Mouse (Mus musculus) intestine, embryonic 16.5 days (tissue): ENCODE measurements around the gene Afap1. TPM values are rescaled to one million over a fixed set of nuclear protein-coding genes. Genes with fewer than 3 reads are reported as not detected.

Source experiments
- ATAC-seq: fragments of 200-750 bp; cut with Nextera tagmentation; 2 replicates; pipeline ENCODE4 v1.8.0; 2017; ENCODE audit warnings: moderate TSS enrichment, moderate library complexity
- H3K27ac ChIP-seq: fragments of 300-500 bp; sonication (generic); 2 replicates; pipeline ENCODE4 v1.5.1; 2014; ENCODE audit warnings: mild to moderate bottlenecking, low read length
- H3K27me3 ChIP-seq: fragments of 300-500 bp; sonication (generic); replicated peaks from 2 replicates; pipeline ENCODE4 v1.6.1; 2014; ENCODE audit warnings: low read length, control low read depth, mixed read lengths; ENCODE audit not compliant: control insufficient read depth, insufficient read depth
- H3K36me3 ChIP-seq: fragments of 300-500 bp; sonication (generic); 2 replicates; pipeline ENCODE4 v1.6.1; 2014; ENCODE audit warnings: low read length, control low read depth; ENCODE audit not compliant: control insufficient read depth, insufficient read depth
- H3K4me1 ChIP-seq: fragments of 300-500 bp; sonication (generic); 2 replicates; pipeline ENCODE4 v1.6.1; 2014; ENCODE audit warnings: low read length, control low read depth, mixed read lengths; ENCODE audit not compliant: control insufficient read depth, insufficient read depth
- H3K4me2 ChIP-seq: fragments of 300-500 bp; sonication (generic); 2 replicates; pipeline ENCODE4 v1.6.1; 2014; ENCODE audit warnings: low read depth, low read length, control low read depth
- H3K4me3 ChIP-seq: fragments of 300-500 bp; sonication (generic); 2 replicates; pipeline ENCODE4 v1.5.1; 2014; ENCODE audit warnings: mild to moderate bottlenecking, low read length
- H3K9ac ChIP-seq: fragments of 300-500 bp; sonication (generic); 2 replicates; pipeline ENCODE4 v1.6.1; 2014; ENCODE audit warnings: low read depth, low read length
- H3K9me3 ChIP-seq: fragments of 300-500 bp; sonication (generic); 2 replicates; pipeline ENCODE4 v1.6.1; 2016; ENCODE audit warnings: low read length, control low read depth; ENCODE audit not compliant: control insufficient read depth
- WGBS: fragments of 180-500 bp; shearing (Covaris S2); extraction: QIAGEN DNeasy Blood & Tissue Kit; methylation state at CpG from one replicate; pipeline ENCODE4 v1.1.7; 2014; 5-methylcytosine and 5-hydroxymethylcytosine counted together
- polyA plus RNA-seq: library from polyadenylated mRNA; unstranded; fragments of >200 nt; fragmentation: Nextera tagmentation; extraction: Ambion mirVana; gene quantifications from 2 replicates; pipeline ENCODE4 v1.2.1, GENCODE M21; 2015

The Afap1 gene
- polyA plus RNA-seq, 1 experiment from 2014 or later: 12.6 TPM

DNA sequence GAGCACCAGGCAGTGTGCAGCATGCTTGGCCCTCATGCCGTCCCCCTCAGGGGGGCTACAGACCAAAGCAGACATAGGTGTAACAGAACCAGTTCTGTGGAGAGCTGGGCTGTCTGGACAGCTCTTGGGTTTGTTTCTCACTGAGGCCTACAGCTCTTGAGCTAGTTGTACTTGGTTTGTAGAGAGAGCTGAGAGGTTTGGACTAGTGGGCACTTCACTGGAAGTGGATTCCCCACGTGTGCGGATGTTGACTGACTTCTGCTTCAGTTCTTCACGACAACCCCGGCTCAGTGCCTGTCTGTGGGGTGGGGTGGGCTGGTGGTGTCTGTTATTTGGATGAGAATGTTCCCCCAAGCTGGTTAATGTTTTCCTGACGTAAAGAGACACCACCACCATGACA is 46.8 kb downstream of the Afap1 start:
- Histone ChIP-seq H3K27me3 (no peaks in the 10 kb centered on the region), H3K9me3 (no peaks in the 10 kb centered on the region), H3K4me2 (no peak overlapping the region), H3K9ac (no peak overlapping the region), H3K4me1 (peaks cover 23% of the 10 kb centered on the region), H3K27ac (no peak overlapping the region), H3K4me3 (no peak overlapping the region), H3K36me3 (no peaks in the 10 kb centered on the region)
- no peak for ATAC-seq
- 78% methylated on average over 6 of the region's 6 CpGs for WGBS

DNA sequence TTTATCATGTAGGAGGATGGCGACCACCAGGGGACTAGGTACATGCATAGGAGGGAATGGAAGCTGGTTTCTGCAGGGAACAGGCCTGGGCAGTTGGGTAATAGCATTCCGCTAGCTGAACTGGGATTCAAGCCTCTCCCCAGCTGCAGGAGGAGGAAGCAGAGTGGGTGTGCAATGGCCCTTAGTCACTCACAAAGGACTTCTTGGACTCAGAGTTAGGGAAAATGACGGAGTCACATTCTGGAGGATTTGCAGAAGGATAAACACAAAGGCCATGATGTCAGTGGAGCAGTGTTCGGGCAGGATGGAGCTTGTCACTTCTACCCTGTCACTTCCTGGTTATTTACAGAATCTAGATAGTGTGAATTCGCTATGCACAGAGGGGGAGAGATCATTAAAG is 50.4 kb downstream of the Afap1 start:
- no peak overlapping the region for H3K4me3 ChIP-seq
- peaks cover 11% of the 10 kb centered on the region for H3K4me1 ChIP-seq
- no peak overlapping the region for H3K4me2 ChIP-seq
- no peaks in the 10 kb centered on the region for H3K27me3 ChIP-seq
- peak; percentile 44; the same call in 1 of the 2 replicates for ATAC-seq
- H3K9me3 ChIP-seq: no peaks in the 10 kb centered on the region
- no peak overlapping the region for H3K9ac ChIP-seq
- peak overlapping the region; percentile 14 for H3K27ac ChIP-seq
- WGBS: 80% methylated on average over 5 of the region's 5 CpGs
- peaks cover 5% of the 10 kb centered on the region; the same call in 1 of the 2 replicates for H3K36me3 ChIP-seq

DNA sequence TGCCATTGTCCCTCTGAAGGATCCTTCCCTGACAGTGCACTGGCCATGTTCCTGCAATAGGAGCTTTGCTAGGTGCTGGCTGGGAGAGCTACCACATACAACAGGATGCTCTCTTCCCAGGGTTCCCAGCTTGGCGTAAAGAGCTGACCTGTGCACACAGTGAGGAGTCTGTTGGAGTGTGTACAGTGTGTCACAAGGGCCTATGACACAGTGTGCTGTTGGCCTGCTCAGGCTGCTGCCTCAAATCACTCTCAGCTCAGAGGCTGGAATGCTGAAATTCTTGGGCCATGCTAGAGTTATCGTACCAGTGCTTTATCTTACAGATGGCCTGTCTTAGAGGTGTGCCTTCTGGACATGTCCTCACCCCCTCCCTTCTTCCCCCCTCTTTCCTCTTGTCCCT is 53.7 kb downstream of the Afap1 start:
- peaks cover 5% of the 10 kb centered on the region; the same call in 1 of the 2 replicates for H3K36me3 ChIP-seq
- WGBS: 83% methylated on average over 2 of the region's 2 CpGs
- no peak for ATAC-seq
- H3K4me3 ChIP-seq: no peak overlapping the region
- H3K27ac ChIP-seq: no peak overlapping the region
- no peaks in the 10 kb centered on the region for H3K27me3 ChIP-seq
- no peak overlapping the region for H3K4me2 ChIP-seq
- H3K9me3 ChIP-seq: no peaks in the 10 kb centered on the region
- H3K4me1 ChIP-seq: 0 out of 2 replicates have a peak, but pooled peaks cover 6% of the 10 kb centered on the region
- no peak overlapping the region for H3K9ac ChIP-seq

DNA sequence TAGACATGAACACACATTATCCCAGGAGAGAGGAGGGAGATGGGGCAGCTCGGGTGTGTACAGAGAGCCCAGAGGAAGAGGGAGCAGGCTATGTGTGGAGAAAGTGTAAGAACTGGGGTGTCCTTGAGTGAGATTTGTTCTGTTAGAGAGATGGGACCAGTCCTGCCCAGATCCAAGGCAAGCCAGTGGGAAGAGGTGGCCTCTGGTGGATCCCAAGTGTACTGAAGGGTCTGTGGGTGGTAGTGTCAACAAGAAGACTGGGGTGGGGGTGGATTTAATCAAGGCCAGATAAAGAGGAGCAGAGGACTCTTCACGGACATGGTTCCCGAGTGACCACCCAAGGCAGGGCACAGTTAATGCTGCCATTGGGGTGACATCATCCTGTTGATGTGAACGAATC is 54.3 kb downstream of the Afap1 start:
- Histone ChIP-seq H3K27ac (no peak overlapping the region), H3K9ac (no peak overlapping the region), H3K4me1 (0 out of 2 replicates have a peak, but pooled peaks cover 6% of the 10 kb centered on the region), H3K27me3 (no peaks in the 10 kb centered on the region), H3K9me3 (no peaks in the 10 kb centered on the region), H3K4me3 (no peak overlapping the region), H3K4me2 (no peak overlapping the region), H3K36me3 (peaks cover 5% of the 10 kb centered on the region; the same call in 1 of the 2 replicates)
- no peak for ATAC-seq
- WGBS: 56% methylated on average over 4 of the region's 4 CpGs

DNA sequence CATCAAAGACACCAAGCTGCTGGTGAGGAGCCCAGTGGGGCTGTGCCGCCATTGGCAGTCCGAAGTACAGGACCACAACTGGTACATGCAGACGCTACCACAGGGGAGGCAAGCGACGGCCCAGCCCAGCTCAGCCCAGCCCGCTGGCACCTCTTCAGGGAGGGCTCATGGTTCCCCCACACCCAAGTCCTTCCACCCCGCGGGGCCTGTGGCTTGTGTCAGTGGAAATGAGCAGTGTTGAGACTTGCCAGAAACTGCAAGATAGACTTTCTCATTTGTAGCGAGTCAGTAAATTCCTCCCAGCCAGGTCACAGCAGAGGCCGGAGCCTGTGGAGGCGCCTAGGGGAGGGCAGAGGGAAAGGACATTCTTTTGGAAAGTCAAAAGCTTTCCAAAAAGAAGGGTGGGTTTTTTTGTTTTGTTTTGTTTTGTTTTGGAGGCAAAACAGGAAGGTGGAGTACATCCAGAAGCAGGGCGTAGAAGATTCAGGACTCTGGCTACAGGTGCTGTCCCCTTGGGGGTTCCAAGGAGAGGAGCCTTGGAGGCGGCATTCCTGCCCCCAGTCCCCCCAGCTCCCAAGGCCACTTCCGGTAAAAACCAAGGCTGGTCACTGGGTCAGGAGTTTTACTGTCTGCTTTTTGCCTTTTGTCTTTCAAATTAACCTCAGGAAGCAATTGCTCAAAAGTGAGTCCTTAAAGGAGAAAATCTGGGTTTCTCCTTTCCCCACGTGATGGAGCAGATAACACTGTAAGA is 55.3 kb downstream of the Afap1 start:
- H3K9me3 ChIP-seq: no peaks in the 10 kb centered on the region
- H3K36me3 ChIP-seq: peaks cover 5% of the 10 kb centered on the region; the same call in 1 of the 2 replicates
- no peak overlapping the region for H3K27ac ChIP-seq
- no peak overlapping the region for H3K4me3 ChIP-seq
- 65% methylated on average over 15 of the region's 15 CpGs for WGBS
- H3K4me1 ChIP-seq: 0 out of 2 replicates have a peak, but pooled peaks cover 3% of the 10 kb centered on the region
- no peaks in the 10 kb centered on the region for H3K27me3 ChIP-seq
- 0 out of 2 replicates have a peak, but pooled peaks have one; percentile 26 for ATAC-seq
- H3K9ac ChIP-seq: no peak overlapping the region
- H3K4me2 ChIP-seq: no peak overlapping the region

DNA sequence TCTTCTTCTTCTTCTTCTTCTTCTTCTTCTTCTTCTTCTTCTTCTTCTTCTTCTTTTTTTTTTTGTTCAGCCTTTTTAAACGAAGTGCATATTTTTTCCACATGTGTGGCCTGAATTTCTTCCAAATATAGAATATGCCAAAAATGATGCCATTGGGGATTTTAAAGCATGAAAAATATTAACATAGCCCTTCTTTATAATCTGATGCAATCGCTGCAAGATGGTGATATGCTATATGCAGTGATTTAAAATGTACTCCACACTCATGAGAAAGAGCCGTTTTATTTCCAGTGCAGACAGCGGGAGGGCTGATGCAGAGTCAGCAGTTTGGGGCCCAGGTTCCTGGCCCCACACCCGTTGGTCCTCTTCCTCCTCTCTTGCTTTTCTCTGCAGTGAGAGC is 55.9 kb downstream of the Afap1 start:
- H3K27ac ChIP-seq: no peak overlapping the region
- 0 out of 2 replicates have a peak, but pooled peaks cover under 1% of the 10 kb centered on the region for H3K4me1 ChIP-seq
- no peaks in the 10 kb centered on the region for H3K9me3 ChIP-seq
- no peaks in the 10 kb centered on the region for H3K27me3 ChIP-seq
- no peak overlapping the region for H3K4me3 ChIP-seq
- H3K9ac ChIP-seq: no peak overlapping the region
- WGBS: 73% methylated on average over 5 of the region's 5 CpGs
- no peak for ATAC-seq
- H3K4me2 ChIP-seq: no peak overlapping the region
- peaks cover 5% of the 10 kb centered on the region; the same call in 1 of the 2 replicates for H3K36me3 ChIP-seq

DNA sequence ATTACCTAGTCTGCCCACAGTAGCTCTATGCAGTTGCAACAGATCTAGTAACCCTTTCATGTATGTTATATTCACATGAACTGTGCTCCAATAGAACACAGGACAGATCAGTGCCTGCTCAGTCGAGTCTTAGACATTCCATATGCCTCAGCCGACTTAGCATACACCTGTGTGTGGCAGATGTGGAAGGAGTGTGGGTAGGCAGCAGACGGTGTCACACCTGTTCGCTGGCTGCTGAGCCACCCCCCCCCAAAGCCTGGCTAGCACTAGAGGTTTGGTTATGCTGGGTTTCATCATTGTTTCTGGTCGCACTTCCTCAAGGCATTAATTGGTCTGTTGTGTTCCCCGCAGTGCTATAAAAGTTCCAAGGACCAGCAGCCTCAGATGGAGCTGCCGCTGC is 57.4 kb downstream of the Afap1 start:
- Histone ChIP-seq H3K9me3 (no peaks in the 10 kb centered on the region), H3K27ac (no peak overlapping the region)
- WGBS: 79% methylated on average over 7 of the region's 7 CpGs

DNA sequence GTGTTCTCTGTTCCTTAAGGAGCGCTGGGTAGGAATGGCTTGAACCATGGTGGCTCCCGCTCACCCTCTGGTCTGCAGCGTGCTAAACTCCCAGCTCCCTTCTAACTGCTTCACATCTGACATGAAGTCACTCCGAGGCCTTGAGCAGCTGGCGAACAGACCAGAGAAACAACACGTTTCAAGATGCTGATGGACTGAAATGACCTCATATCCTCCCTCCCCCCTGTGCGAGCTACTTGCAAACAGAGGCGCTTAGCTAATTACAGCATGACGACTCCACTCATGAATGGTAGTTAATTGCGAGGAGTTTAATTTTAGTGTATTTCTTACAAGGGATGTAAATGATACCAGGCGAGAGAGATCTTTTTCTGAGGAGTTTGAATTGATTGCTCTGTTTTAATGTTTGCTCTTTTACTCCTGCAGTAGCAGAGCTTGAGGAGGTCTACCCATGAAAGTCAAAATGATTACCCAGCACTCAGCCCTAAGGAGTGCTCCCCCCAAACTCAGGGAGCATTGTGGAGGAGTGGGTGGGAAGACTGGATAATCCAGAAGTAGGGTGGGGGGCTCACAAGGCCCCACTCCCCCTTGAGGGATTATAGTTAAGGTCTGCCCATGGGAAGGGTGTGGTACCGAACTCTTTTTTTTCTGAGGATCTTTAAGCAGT is 61.1 kb downstream of the Afap1 start:
- WGBS: 67% methylated on average over 12 of the region's 12 CpGs
- no peaks in the 10 kb centered on the region; the same call in 1 of the 2 replicates for H3K36me3 ChIP-seq
- ATAC-seq: no peak
- no peaks in the 10 kb centered on the region for H3K9me3 ChIP-seq
- H3K27ac ChIP-seq: no peak overlapping the region
- H3K9ac ChIP-seq: no peak overlapping the region
- H3K4me1 ChIP-seq: no peaks in the 10 kb centered on the region
- H3K4me3 ChIP-seq: no peak overlapping the region
- H3K27me3 ChIP-seq: no peaks in the 10 kb centered on the region
- no peak overlapping the region for H3K4me2 ChIP-seq

More for the DNA sequence above, 57.4 kb downstream of the Afap1 start:
- ATAC-seq: no peak
- H3K4me3 ChIP-seq: no peak overlapping the region
- H3K27me3 ChIP-seq: no peaks in the 10 kb centered on the region
- no peak overlapping the region for H3K9ac ChIP-seq
- no peaks in the 10 kb centered on the region for H3K4me1 ChIP-seq
- peaks cover 5% of the 10 kb centered on the region; the same call in 1 of the 2 replicates for H3K36me3 ChIP-seq
- H3K4me2 ChIP-seq: no peak overlapping the region

DNA sequence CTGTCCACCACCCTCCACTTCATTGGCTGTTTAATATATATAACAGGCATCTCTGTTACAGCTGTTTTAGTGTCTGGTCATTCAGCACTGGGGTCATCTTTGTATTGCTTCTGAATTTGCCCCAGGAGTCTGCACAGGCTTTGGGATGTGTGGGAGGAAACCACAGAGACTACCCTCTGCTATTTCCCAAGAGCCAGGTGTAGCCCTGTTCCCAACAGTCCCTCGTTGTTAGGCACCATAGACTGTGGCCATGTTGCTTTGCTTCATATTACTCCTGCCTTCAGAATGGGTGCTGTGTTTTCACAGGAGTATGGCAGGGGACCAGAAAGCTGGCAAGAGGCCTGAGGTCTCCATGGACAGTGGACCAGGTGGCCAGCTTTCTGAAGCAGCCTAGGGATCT is 63.1 kb downstream of the Afap1 start:
- no peak overlapping the region for H3K4me2 ChIP-seq
- H3K9ac ChIP-seq: no peak overlapping the region
- no peaks in the 10 kb centered on the region for H3K4me1 ChIP-seq
- no peak overlapping the region for H3K27ac ChIP-seq
- H3K27me3 ChIP-seq: no peaks in the 10 kb centered on the region
- ATAC-seq: no peak
- no peak overlapping the region for H3K4me3 ChIP-seq
- no peaks in the 10 kb centered on the region; the same call in 1 of the 2 replicates for H3K36me3 ChIP-seq
- H3K9me3 ChIP-seq: no peaks in the 10 kb centered on the region
- 82% methylated on average over 1 of the region's 1 CpGs for WGBS
